Mouse (Mus musculus): Measurements from ENCODE around the gene Mindy1.

DNA sequence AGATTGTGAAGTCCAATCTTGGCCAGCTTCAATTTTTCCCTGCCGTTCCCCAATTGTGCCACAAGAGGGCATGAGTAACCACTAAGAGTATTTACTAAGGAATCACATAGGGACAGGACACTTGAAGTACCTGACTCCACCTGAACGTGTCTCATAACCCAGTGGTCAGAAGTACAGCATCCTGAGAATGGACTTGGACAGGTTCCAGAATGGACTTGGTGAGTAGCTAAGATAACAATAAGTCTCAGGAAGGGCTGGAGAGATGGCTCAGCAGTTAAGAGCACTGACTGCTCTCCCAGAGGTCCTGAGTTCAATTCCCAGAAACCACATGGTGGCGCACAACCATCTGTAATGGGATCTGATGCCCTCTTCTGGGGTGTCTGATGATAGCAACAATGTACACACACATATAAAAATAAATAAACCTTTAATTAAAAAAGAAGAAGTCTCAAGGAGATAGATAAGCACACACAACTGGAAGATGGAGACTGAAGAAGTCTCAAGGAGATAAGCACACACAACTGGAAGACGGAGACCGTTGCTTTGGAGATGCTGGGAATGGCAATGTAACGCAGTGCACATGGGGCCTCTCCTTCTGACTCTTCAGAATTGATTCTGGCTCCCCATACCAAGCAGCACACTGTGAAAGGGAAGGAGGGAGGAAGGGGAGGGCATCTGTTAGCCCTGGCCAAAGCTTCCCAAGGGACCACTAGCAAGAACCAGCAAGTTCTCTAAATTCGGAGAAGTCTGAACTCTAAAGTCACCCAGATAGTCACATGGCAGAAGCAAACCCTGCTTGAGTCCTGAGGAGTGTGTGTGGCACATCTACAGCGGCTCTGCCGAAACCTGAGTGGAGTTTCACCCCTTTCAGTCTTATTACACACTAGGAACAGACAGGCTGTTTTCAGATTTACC lies 30.1 kb downstream of the Mindy1 start:
- TF ChIP-seq ZNF384 (IDR thresholded peaks at IDR 0.05; ENCODE audit: low read depth, low read length) (no peak), ZC3H11A (IDR thresholded peaks at IDR 0.05; ENCODE audit: borderline replicate concordance, low read depth, low read length) (0 out of 2 replicates have a peak, but pooled peaks have one; percentile 20)

All from ES-E14 (cell line).